Mouse (Mus musculus): Measurements from ENCODE around the gene Hsd11b1.

- TF ChIP-seq POLR2A (IDR thresholded peaks at IDR 0.05; ENCODE audit: low read depth, low read length) (no peak), CTCF (IDR thresholded peaks at IDR 0.05; ENCODE audit: borderline replicate concordance, insufficient read depth, low read length) (no peak)
These were observed 37.0 kb downstream of the Hsd11b1 start for GRCm38 (mm10) chr1:193226724-193227522.
